Mouse (Mus musculus) cortical plate, adult 2 months (tissue): ENCODE data around the gene Cdk2ap1. TPM values are rescaled to one million over a fixed set of nuclear protein-coding genes. Genes with fewer than 3 reads are reported as not detected.
A peak's percentile ranks its signal among the peaks of the same experiment; 100 is the strongest.
"Not testable (repeated sequence)": the region's sequence is repeated elsewhere in the genome, so short reads cannot be mapped to it uniquely, and the experiment has no call there.

Source experiments
- H3K27ac ChIP-seq: fragments of 200-500 bp; 2 replicates; pipeline ENCODE4 v1.5.1; 2012; ENCODE audit warnings: low read length, control low read depth, inconsistent platforms; ENCODE audit not compliant: insufficient read depth
- H3K4me1 ChIP-seq: fragments of 200-500 bp; 2 replicates; pipeline ENCODE4 v1.6.1; 2011; ENCODE audit warnings: low read length; ENCODE audit not compliant: control insufficient read depth, insufficient read depth
- H3K4me3 ChIP-seq: fragments of 200-500 bp; 2 replicates; pipeline ENCODE4 v1.5.1; 2011; ENCODE audit warnings: mild to moderate bottlenecking, low read length, control low read depth; ENCODE audit not compliant: insufficient read depth
- CTCF ChIP-seq: fragments of 200-500 bp; IDR thresholded peaks from 2 replicates; pipeline ENCODE4 v1.5.1; 2011; ENCODE audit warnings: mild to moderate bottlenecking, control low read depth, low read length; ENCODE audit not compliant: insufficient read depth; ENCODE audit errors: extremely low read depth
- POLR2A ChIP-seq: fragments of 200-500 bp; IDR thresholded peaks from 2 replicates; pipeline ENCODE4 v1.6.1; 2011; ENCODE audit warnings: mild to moderate bottlenecking, low read length, control low read depth; ENCODE audit not compliant: insufficient read depth; ENCODE audit errors: extremely low read depth
- polyA plus RNA-seq: library from polyadenylated mRNA; depleted of rRNA; stranded (reverse); fragments of >200 nt; gene quantifications from 2 replicates; pipeline ENCODE4 v1.2.3, GENCODE M21; 2012

The Cdk2ap1 gene
- polyA plus RNA-seq, 1 experiment: 264 TPM

DNA sequence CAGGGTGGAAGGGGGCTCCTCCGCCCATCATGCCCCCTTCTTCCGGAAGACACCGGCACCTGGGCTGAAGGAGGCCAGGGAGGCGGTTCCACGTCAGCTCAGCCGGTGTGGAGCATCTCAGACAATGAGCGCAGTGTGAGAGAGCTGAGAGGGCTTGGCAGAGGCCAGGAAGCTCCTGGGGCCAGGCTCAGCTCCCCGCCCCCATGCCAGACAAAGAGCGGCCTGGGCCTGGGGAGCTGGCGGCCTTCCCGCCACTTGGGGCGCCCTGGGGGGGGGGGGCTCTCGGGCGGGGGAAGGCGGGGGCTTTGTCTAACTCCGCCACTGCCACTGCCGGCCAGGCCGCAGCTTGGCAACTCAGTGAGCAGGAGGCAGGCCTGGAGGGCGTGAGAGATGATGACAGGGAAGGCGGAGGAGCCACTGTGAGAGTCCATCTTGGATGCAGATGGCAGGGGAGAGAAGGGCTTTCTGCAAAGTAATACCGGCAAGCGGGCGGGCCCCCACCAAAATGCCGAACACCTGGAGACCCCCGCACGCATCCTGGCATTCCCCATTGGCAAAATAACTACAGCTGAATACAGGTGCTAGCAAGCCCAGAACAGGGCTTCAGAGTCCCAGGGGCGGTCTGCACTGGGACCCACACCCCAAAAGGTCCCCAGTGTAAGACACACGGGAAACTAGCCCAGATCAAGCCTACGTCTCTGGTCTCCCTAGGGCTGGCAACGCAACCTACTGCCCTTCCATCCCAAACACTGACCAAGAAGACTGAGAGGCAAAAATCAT is 10.6 kb downstream of the Cdk2ap1 start:
- Histone ChIP-seq H3K4me3 (peak overlapping the region; percentile 27), H3K27ac (peak overlapping the region; percentile 87), H3K4me1 (peaks cover 10% of the 10 kb centered on the region)
- TF ChIP-seq POLR2A: peak; percentile 69
- no peak for TF ChIP-seq CTCF

- TF ChIP-seq CTCF (no peak), POLR2A (no peak)
- Histone ChIP-seq H3K4me1 (peaks cover 10% of the 10 kb centered on the region), H3K27ac (peak overlapping the region; percentile 87), H3K4me3 (0 out of 2 replicates have a peak overlapping the region, but pooled peaks have one; percentile 8)
These were observed 11.3 kb downstream of the Cdk2ap1 start for GRCm38 (mm10) chr5:124351604-124352003.

DNA sequence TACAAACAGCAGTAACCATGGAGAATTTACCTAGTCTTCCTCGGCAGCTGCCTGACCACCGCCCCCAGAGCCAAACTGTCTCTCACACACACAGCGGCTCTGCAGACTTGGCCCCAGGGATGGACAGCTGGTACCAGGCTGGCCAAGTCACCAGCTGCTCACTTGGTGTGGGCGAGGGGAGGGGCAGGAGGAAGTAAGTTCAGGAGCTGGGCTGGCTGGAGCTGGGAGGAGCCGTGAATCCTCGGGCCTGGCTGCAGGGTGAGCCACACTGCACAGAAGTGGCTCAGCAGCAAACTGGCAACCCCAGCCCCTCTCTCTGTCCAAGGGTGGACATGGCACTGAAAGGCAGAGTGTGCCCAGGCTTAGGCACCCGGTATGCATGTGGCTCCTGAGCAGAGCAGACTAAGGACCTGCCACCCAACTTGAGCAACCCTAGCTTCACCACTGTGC is 11.7 kb downstream of the Cdk2ap1 start:
- TF ChIP-seq CTCF: no peak
- no peak for TF ChIP-seq POLR2A
- Histone ChIP-seq H3K27ac (peak overlapping the region; percentile 87), H3K4me1 (peaks cover 10% of the 10 kb centered on the region), H3K4me3 (0 out of 2 replicates have a peak overlapping the region, but pooled peaks have one; percentile 8)

DNA sequence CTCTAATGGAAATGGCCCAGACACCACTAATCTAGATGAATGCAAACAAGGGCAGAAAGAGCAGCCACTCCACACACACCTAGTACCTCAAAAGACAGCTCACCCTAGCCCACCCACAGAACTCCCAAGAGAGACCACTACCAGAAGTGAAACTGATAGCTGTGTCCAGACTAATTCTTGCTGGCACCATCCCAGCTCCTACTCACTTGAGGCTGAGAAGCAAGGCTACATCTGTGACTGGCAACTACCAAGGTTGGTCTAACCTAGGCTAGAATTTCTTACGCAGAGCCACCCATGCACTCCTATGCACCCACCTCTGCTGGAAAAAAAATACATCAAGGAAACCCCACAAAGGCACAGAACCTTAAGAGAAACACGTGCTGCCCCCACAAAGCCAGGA is 12.5 kb downstream of the Cdk2ap1 start:
- no peak for TF ChIP-seq CTCF
- Histone ChIP-seq H3K27ac (no peak overlapping the region), H3K4me3 (no peak overlapping the region), H3K4me1 (peaks cover 10% of the 10 kb centered on the region)

DNA sequence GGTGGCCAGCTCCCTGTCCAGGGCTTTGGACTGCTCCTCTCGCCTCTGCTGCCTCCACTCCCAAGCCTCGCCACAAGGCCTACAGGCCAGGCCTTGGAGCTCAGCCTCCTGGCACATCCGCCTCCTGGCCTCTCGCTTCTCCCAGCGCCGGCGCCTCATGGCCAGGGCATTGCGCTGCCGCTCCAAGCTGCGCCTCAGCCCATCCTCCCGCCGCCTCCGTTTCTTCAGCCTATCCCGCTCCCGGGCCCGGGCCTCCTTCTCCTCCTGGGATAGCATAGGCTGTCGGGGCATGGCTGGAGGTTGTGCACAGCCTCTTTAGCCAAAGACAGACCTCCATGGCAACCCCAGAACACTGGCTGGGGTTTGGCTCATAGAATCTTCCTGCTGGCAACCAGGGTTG is 13.7 kb downstream of the Cdk2ap1 start:
- TF ChIP-seq CTCF: no peak
- TF ChIP-seq POLR2A: no peak
- Histone ChIP-seq H3K4me3 (no peak overlapping the region), H3K4me1 (peaks cover 10% of the 10 kb centered on the region), H3K27ac (peak overlapping the region; percentile 28)

GRCm38 (mm10) chr5:124342897-124343296 is 20.0 kb downstream of the Cdk2ap1 start:
- peaks cover 3% of the 10 kb centered on the region for H3K4me1 ChIP-seq
- no peak overlapping the region for H3K27ac ChIP-seq
- no peak overlapping the region for H3K4me3 ChIP-seq
- TF ChIP-seq POLR2A: no peak
- no peak for TF ChIP-seq CTCF

- not testable (repeated sequence) for H3K4me3 ChIP-seq, H3K4me1 ChIP-seq, H3K27ac ChIP-seq
These were observed 21.0 kb downstream of the Cdk2ap1 start for GRCm38 (mm10) chr5:124341753-124342339.

DNA sequence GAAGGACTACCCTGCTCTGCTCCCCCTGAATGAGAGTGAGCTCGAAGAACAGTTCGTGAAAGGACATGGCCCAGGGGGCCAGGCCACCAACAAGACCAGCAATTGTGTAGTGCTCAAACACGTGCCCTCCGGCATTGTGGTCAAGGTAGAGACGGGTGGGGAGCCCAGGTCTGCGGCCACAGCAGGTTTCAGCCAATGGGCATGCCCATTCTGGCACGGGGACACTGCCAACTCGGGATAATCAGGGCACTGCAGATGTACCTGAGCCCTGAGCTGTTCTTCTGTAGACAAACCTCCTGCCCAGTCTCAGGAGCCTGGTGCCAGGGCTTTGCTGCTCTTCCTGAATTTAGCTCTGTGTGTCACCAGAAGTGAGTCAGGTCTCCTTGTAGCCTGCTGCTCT is 24.1 kb downstream of the Cdk2ap1 start:
- TF ChIP-seq CTCF (no peak), POLR2A (no peak)

DNA sequence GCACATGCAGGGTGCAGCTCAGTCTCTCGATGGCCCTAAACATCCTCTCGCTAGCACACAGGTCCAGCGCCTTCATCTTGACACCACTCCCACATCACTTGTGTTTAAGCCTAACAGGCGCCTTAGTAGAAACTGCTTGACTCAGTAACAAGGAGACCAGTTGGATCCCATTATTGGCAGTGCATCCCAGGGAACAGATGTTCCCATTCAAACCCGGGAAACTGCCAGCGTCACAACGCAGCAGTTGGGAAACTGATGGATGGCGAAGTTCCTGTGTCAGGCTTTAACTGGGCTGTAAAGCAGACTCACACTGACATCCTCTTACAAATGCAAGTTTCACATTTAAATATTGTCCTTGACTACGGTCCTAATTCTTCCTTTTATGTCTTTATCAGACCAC is 25.0 kb downstream of the Cdk2ap1 start:
- TF ChIP-seq CTCF: no peak
- Histone ChIP-seq H3K27ac (no peak overlapping the region), H3K4me1 (peaks cover 3% of the 10 kb centered on the region), H3K4me3 (no peak overlapping the region)

More for the DNA sequence above, 24.1 kb downstream of the Cdk2ap1 start:
- Histone ChIP-seq H3K4me3 (no peak overlapping the region), H3K27ac (no peak overlapping the region), H3K4me1 (peaks cover 5% of the 10 kb centered on the region)

- H3K4me1 ChIP-seq: peaks cover 3% of the 10 kb centered on the region
- no peak overlapping the region for H3K27ac ChIP-seq
These were observed 25.8 kb downstream of the Cdk2ap1 start for GRCm38 (mm10) chr5:124337103-124337502.

More at GRCm38 (mm10) chr5:124337103-124337502, 25.8 kb downstream of the Cdk2ap1 start:
- TF ChIP-seq POLR2A: no peak
- no peak for TF ChIP-seq CTCF
- H3K4me3 ChIP-seq: no peak overlapping the region
